In genomic region chr1:152572755-152573469, GRCm38 (mm10) we compare ENCODE assay signal across 10 mouse cellular contexts.
DNase-seq lines count a peak whose midpoint lies in the region; ATAC-seq and TF ChIP-seq lines count a peak whose summit lies in the region.
"Had no signal": no experiment of that assay in that cellular context is flagged by ENCODE, and none has a peak within 500 bp of the region (broad histone marks: within the 10 kb centered on the region; RNA-seq: fewer than 3 reads in every experiment).

No protein-coding gene starts in this region.

- TF ChIP-seq CTCF in gastrocnemius, adult 2 months (IDR thresholded peaks at IDR 0.05): no peak
- TF ChIP-seq CTCF in thymus, adult 2 months (IDR thresholded peaks at IDR 0.05; ENCODE audit: borderline replicate concordance, control insufficient read depth, extremely low read depth, insufficient read depth, low read length, poor library complexity): no peak

- no peaks in the 10 kb centered on the region for H3K9me3 ChIP-seq in lung, embryonic 15.5 days
- H3K9me3 ChIP-seq in forebrain, embryonic 15.5 days: no peaks in the 10 kb centered on the region
- H3K9me3 ChIP-seq in midbrain, embryonic 14.5 days (ENCODE audit: control insufficient read depth, low read length): no peaks in the 10 kb centered on the region
- H3K9me3 ChIP-seq: hindbrain, embryonic 15.5 days had no signal

- no peaks in the 10 kb centered on the region for H3K27me3 ChIP-seq in lung, embryonic 15.5 days
- H3K27me3 ChIP-seq in forebrain, embryonic 15.5 days: no peaks in the 10 kb centered on the region
- no peaks in the 10 kb centered on the region for H3K27me3 ChIP-seq in midbrain, embryonic 14.5 days (ENCODE audit: control insufficient read depth, insufficient read depth, low read length)
- no peaks in the 10 kb centered on the region for H3K27me3 ChIP-seq in thymus, adult 2 months (ENCODE audit: control insufficient read depth, insufficient read depth, low read length)
- H3K27me3 ChIP-seq: hindbrain, embryonic 15.5 days had no signal

- no peaks in the 10 kb centered on the region for H3K36me3 ChIP-seq in lung, embryonic 15.5 days
- H3K36me3 ChIP-seq in forebrain, embryonic 15.5 days: no peaks in the 10 kb centered on the region
- no peaks in the 10 kb centered on the region for H3K36me3 ChIP-seq in midbrain, embryonic 14.5 days (ENCODE audit: control insufficient read depth, insufficient read depth, low read length)
- no peaks in the 10 kb centered on the region for H3K36me3 ChIP-seq in thymus, adult 2 months (ENCODE audit: control insufficient read depth, insufficient read depth, low read length)
- H3K36me3 ChIP-seq: hindbrain, embryonic 15.5 days had no signal

- DNase-seq in gastrocnemius, adult 2 months: no peak
- DNase-seq in gastrocnemius, postnatal 10 days: no peak
- no peak for DNase-seq in lung, postnatal 25 days (ENCODE audit: low spot score)
- peak; percentile 41 for DNase-seq in midbrain, embryonic 14.5 days
- DNase-seq in thymus, adult 2 months: no peak
- no peak for DNase-seq in layer of hippocampus, postnatal 25 days (ENCODE audit: extremely low spot score in 1 of 2, low spot score in 1 of 2)

- no peak for ATAC-seq in lung, embryonic 15.5 days (ENCODE audit: borderline replicate concordance, extremely low read depth, low FRiP score, low TSS enrichment)
- no peak for ATAC-seq in forebrain, embryonic 15.5 days (replicated peaks)
- no peak for ATAC-seq in midbrain, embryonic 14.5 days (ENCODE audit: low FRiP score, low TSS enrichment)

- 29% methylated on average over 7 of the region's 7 CpGs for WGBS in lung, embryonic 15.5 days
- WGBS in forebrain, embryonic 15.5 days: 11% methylated on average over 7 of the region's 7 CpGs
- WGBS in midbrain, embryonic 14.5 days: 7% methylated on average over 7 of the region's 7 CpGs
- 44% methylated on average over 7 of the region's 7 CpGs for WGBS in thymus, adult 2 months

- intact Hi-C loops in gastrocnemius, adult 2 months (cut with DNase I): no loop called here

- H3K4me1 ChIP-seq in lung, embryonic 15.5 days: peaks cover 64% of the 10 kb centered on the region
- H3K4me1 ChIP-seq in forebrain, embryonic 15.5 days: peaks cover 22% of the 10 kb centered on the region
- H3K4me1 ChIP-seq in midbrain, embryonic 14.5 days (ENCODE audit: control insufficient read depth, insufficient read depth, low read length): peaks cover 30% of the 10 kb centered on the region
- peaks cover 19% of the 10 kb centered on the region for H3K4me1 ChIP-seq in thymus, adult 2 months (replicated peaks; ENCODE audit: control insufficient read depth, insufficient read depth, low read length)

- H3K9ac ChIP-seq in lung, embryonic 15.5 days: no peak overlapping the region
- no peak overlapping the region for H3K9ac ChIP-seq in forebrain, embryonic 15.5 days (replicated peaks)
- H3K9ac ChIP-seq in midbrain, embryonic 14.5 days (replicated peaks; ENCODE audit: low read length): no peak overlapping the region
- H3K9ac ChIP-seq: hindbrain, embryonic 15.5 days had no signal

- peak overlapping the region; percentile 58 for H3K27ac ChIP-seq in gastrocnemius, adult 2 months
- peak overlapping the region; percentile 22; the same call in 1 of the 2 replicates for H3K27ac ChIP-seq in lung, embryonic 15.5 days
- peak overlapping the region; percentile 28; the same call in 1 of the 2 replicates for H3K27ac ChIP-seq in forebrain, embryonic 15.5 days (replicated peaks)
- H3K27ac ChIP-seq in midbrain, embryonic 14.5 days (replicated peaks; ENCODE audit: low read depth, low read length): peak overlapping the region; percentile 43
- no peak overlapping the region for H3K27ac ChIP-seq in thymus, adult 2 months (ENCODE audit: control insufficient read depth, insufficient read depth, low read length)
- H3K27ac ChIP-seq: hindbrain, embryonic 15.5 days had no signal

- no peak for TF ChIP-seq POLR2A in thymus, adult 2 months (IDR thresholded peaks at IDR 0.05; ENCODE audit: control insufficient read depth, extremely low read depth, insufficient read depth, low read length, poor library complexity)

- no peak overlapping the region for H3K4me3 ChIP-seq in gastrocnemius, adult 2 months
- H3K4me3 ChIP-seq in lung, embryonic 15.5 days: no peak overlapping the region
- H3K4me3 ChIP-seq in forebrain, embryonic 15.5 days: no peak overlapping the region
- H3K4me3 ChIP-seq in midbrain, embryonic 14.5 days (replicated peaks; ENCODE audit: low read depth, low read length): no peak overlapping the region
- H3K4me3 ChIP-seq in thymus, adult 2 months (ENCODE audit: control insufficient read depth, insufficient read depth, low read length): no peak overlapping the region
- H3K4me3 ChIP-seq: hindbrain, embryonic 15.5 days; myocyte had no signal

- no peak overlapping the region for H3K4me2 ChIP-seq in lung, embryonic 15.5 days
- no peak overlapping the region for H3K4me2 ChIP-seq in forebrain, embryonic 15.5 days (replicated peaks)
- no peak overlapping the region for H3K4me2 ChIP-seq in midbrain, embryonic 14.5 days (ENCODE audit: low read length)
- H3K4me2 ChIP-seq: hindbrain, embryonic 15.5 days had no signal
